Mouse (Mus musculus) left cerebral cortex, adult 18-20 months (tissue): ENCODE data around the gene Trmu. TPM values are rescaled to one million over a fixed set of nuclear protein-coding genes. Genes with fewer than 3 reads are reported as not detected.

ENCODE experiments used
- DNase-seq, 2 experiments: peaks; one replicate each; pipeline ENCODE4 v3.0.0; 2021 to 2022; ENCODE audit warnings: low spot score in 2 of 2, mixed read lengths in 1 of 2
- total RNA-seq, 2 experiments: library from RNA; stranded (reverse); gene quantifications; 2 replicates each; pipeline ENCODE4 v1.2.3; 2021

The Trmu gene
- total RNA-seq, 2 experiments from 2014 or later, result 21.9 to 28.3 TPM

- no peak for DNase-seq
Observed at GRCm38 (mm10) chr15:85893871-85894270, 14.8 kb downstream of the Trmu start.

GRCm38 (mm10) chr15:85896284-85896683 lies 17.2 kb downstream of the Trmu start:
- peak; percentile 80 to 93 for DNase-seq

- DNase-seq, result no peak
Observed at GRCm38 (mm10) chr15:85897113-85897512, 18.0 kb downstream of the Trmu start.

- no peak for DNase-seq
Observed at GRCm38 (mm10) chr15:85899396-85899795, 20.3 kb downstream of the Trmu start.

GRCm38 (mm10) chr15:85900318-85900717 lies 21.2 kb downstream of the Trmu start:
- DNase-seq, result no peak

GRCm38 (mm10) chr15:85900801-85901200 lies 21.7 kb downstream of the Trmu start:
- no peak for DNase-seq

GRCm38 (mm10) chr15:85902505-85902904 lies 23.4 kb downstream of the Trmu start:
- no peak for DNase-seq

GRCm38 (mm10) chr15:85903826-85904225 lies 24.7 kb downstream of the Trmu start:
- no peak for DNase-seq

GRCm38 (mm10) chr15:85908660-85909491 lies 29.8 kb downstream of the Trmu start:
- DNase-seq, result no peak

GRCm38 (mm10) chr15:85909492-85909829 lies 30.3 kb downstream of the Trmu start:
- no peak for DNase-seq

GRCm38 (mm10) chr15:85909931-85910330 lies 30.8 kb downstream of the Trmu start:
- no peak for DNase-seq

GRCm38 (mm10) chr15:85913605-85914004 lies 34.5 kb downstream of the Trmu start:
- peak in 1 of 2 experiments; percentile 43 for DNase-seq

- DNase-seq, result no peak
Observed at GRCm38 (mm10) chr15:85919191-85919891, 40.2 kb downstream of the Trmu start.

- no peak for DNase-seq
Observed at GRCm38 (mm10) chr15:85919892-85920248, 40.8 kb downstream of the Trmu start.

- no peak for DNase-seq
Observed at GRCm38 (mm10) chr15:85921855-85922254, 42.7 kb downstream of the Trmu start.

GRCm38 (mm10) chr15:85928161-85928560 lies 49.0 kb downstream of the Trmu start:
- no peak for DNase-seq

- DNase-seq, result no peak
Observed at GRCm38 (mm10) chr15:85935627-85936049, 56.5 kb downstream of the Trmu start.

Other genes starting within 250 kb of the Trmu start
- 1 to 10 TPM; 3.2 to 4.1 TPM for gene Ppara, start 144.3 kb upstream of the Trmu start, total RNA-seq
- gene Cdpf1, start 67.6 kb upstream of the Trmu start, total RNA-seq, result 10 to 100 TPM; 19.3 to 21.3 TPM
- gene Pkdrej, start 57.6 kb upstream of the Trmu start, total RNA-seq, result 1 to 10 TPM in 1 of 2 experiments, under 1 TPM in 1; 0.94 to 1.0 TPM
- 1 to 10 TPM; 5.7 to 9.0 TPM for gene Ttc38, start 47.0 kb upstream of the Trmu start, total RNA-seq
- gene Gtse1, start 19.6 kb upstream of the Trmu start, total RNA-seq, result under 1 TPM; 0.14 to 0.28 TPM
- 1 to 10 TPM; 4.3 to 5.3 TPM for gene Celsr1, start 154.5 kb downstream of the Trmu start, total RNA-seq
- gene Gramd4, start 178.4 kb downstream of the Trmu start, total RNA-seq, result 10 to 100 TPM; 44.2 to 49.4 TPM